Mouse (Mus musculus): ENCODE data around the gene Znhit2.

Gene Znhit2

GRCm38 (mm10) chr19:6046294-6047153 is 14.5 kb upstream of the Znhit2 start, which contains the start of gene Syvn1:
Gene Syvn1 (plus strand): TSS chr19:6046576.
- peak; percentile 96 for DNase-seq (ENCODE audit: low read depth, low spot score)

- DNase-seq (ENCODE audit: low read depth, low spot score): no peak
Measured at GRCm38 (mm10) chr19:6047154-6047898, 13.7 kb upstream of the Znhit2 start.

GRCm38 (mm10) chr19:6047899-6048166 is 13.2 kb upstream of the Znhit2 start:
- DNase-seq (ENCODE audit: low read depth, low spot score): peak; percentile 53

GRCm38 (mm10) chr19:6048681-6049410 is 12.1 kb upstream of the Znhit2 start:
- DNase-seq (ENCODE audit: low read depth, low spot score): peak; percentile 91

- DNase-seq (ENCODE audit: low read depth, low spot score): no peak
Measured at GRCm38 (mm10) chr19:6052516-6052915, 8.5 kb upstream of the Znhit2 start.

GRCm38 (mm10) chr19:6054296-6054695 is 6.7 kb upstream of the Znhit2 start:
- no peak for DNase-seq (ENCODE audit: low read depth, low spot score)

GRCm38 (mm10) chr19:6056696-6057095 is 4.3 kb upstream of the Znhit2 start:
- no peak for DNase-seq (ENCODE audit: low read depth, low spot score)

- DNase-seq (ENCODE audit: low read depth, low spot score): peak; percentile 99
Measured at GRCm38 (mm10) chr19:6057313-6058096, 3.5 kb upstream of the Znhit2 start, which contains the start of the genes Mrpl49 and Fau. Gene Mrpl49 (minus strand): TSS chr19:6057785. Gene Fau (plus strand): TSS chr19:6057844.

GRCm38 (mm10) chr19:6058513-6058912 is 2.5 kb upstream of the Znhit2 start:
- no peak for DNase-seq (ENCODE audit: low read depth, low spot score)

GRCm38 (mm10) chr19:6058966-6059365 is 2.0 kb upstream of the Znhit2 start:
- no peak for DNase-seq (ENCODE audit: low read depth, low spot score)

GRCm38 (mm10) chr19:6061641-6062302 is 780 bp downstream of the Znhit2 start:
- DNase-seq (ENCODE audit: low read depth, low spot score): peak; percentile 88

GRCm38 (mm10) chr19:6062418-6062817 is 1.4 kb downstream of the Znhit2 start:
- no peak for DNase-seq (ENCODE audit: low read depth, low spot score)

- no peak for DNase-seq (ENCODE audit: low read depth, low spot score)
Measured at GRCm38 (mm10) chr19:6063081-6063480, 2.1 kb downstream of the Znhit2 start.

- DNase-seq (ENCODE audit: low read depth, low spot score): no peak
Measured at GRCm38 (mm10) chr19:6066571-6066970, 5.6 kb downstream of the Znhit2 start.

GRCm38 (mm10) chr19:6067011-6067723 is 6.2 kb downstream of the Znhit2 start:
- peak; percentile 92 for DNase-seq (ENCODE audit: low read depth, low spot score)

- DNase-seq (ENCODE audit: low read depth, low spot score): peak; percentile 96
Measured at GRCm38 (mm10) chr19:6067724-6068415, 6.9 kb downstream of the Znhit2 start, which contains the start of gene Tm7sf2. Gene Tm7sf2 (minus strand): TSS chr19:6068373.

- DNase-seq (ENCODE audit: low read depth, low spot score): no peak
Measured at GRCm38 (mm10) chr19:6068951-6069350, 8.0 kb downstream of the Znhit2 start.

GRCm38 (mm10) chr19:6069851-6070250 is 8.9 kb downstream of the Znhit2 start:
- DNase-seq (ENCODE audit: low read depth, low spot score): no peak

GRCm38 (mm10) chr19:6070571-6071250 is 9.7 kb downstream of the Znhit2 start:
- DNase-seq (ENCODE audit: low read depth, low spot score): no peak
